Mouse (Mus musculus) left cerebral cortex, adult 11 months (tissue): ENCODE measurements around the gene Usf3.

ENCODE experiments used
- DNase-seq: peaks from one replicate; pipeline ENCODE4 v3.0.0; 2022; ENCODE audit warnings: low spot score

Usf3 gene

DNA sequence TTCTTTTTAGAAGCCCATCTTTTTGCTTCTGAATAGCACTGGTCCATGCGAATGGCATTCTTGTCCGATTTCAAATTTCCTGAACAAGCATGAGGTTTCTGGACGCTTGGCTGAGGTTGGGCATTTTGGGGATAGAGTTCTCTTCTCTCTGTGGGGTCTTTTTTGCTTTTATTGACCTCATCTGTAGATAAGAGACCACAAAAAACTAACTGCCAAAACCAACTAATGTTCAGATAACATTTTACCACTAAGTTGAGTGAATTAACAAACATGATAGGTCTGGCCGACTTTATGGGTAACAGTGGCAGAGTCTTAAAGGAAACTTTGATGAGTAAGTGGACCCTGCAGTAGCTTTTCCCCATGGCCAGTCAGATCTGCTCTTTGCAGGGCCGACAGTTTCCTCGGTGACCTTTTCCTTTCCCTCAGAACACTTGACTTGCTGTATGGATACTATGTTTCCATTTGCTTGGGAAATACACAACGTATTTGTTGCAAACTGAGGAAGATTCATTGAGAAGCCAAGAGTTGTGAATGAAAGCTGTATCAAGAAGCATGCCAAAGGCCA is 1.0 kb downstream of the Usf3 start:
- no peak for DNase-seq

DNA sequence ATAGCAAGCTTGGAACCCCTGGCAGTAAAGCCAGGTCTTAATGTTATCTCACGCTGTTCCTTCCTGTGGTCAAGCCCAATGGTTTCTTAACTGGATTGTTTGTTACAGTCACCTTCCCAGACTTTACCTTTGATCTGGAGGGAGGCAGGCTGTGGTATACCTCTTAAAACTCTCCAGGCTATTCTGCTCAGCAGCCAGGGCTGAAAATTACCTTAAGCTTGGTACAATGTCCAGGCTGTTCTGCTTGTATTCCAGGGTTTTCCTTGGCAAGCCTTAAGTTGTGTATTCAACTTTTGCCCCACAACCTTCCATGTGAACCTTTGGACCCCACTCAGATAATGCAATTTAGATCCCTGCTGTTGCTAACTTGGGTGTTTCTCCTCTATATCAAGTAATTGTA is 2.0 kb downstream of the Usf3 start:
- DNase-seq: no peak

DNA sequence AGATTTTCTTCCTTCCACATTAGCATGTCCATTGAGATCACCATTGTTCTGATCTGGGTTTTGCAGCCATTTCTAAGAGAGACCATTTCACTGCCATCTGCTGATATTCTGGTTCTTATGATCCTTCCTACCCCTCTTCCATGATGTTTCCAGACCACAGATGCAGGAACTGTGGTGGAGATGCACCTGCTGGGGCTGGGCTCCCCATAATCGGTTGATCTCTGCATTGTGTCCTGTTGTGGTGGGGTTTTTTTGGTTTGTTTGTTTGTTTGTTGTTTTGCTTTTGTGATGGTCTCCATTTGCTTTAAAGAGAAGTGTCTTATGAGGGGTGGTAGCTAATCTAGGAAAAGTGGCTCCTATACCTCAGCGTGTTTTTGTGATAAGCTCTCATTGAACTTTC is 3.5 kb downstream of the Usf3 start:
- DNase-seq: no peak

DNA sequence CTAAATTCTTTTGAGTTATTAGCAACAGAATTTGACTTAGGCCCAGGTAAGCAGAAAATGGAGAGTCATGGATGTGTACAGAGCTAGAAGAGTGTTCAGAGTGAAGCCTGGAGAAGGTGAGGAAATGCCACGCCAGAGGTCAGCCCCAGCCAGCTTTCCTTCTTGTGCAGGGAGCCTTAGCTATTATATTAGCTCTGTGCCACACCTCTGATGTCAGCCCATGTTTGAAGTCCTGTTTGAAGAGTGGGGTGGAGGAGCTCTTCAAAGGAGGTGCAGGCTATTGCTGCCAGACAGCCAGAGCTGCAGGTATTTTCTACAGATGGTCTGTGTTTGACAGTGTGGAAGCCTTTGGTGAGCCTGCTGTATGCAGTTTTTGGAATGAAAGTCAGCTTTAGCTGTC is 5.5 kb downstream of the Usf3 start:
- no peak for DNase-seq

DNA sequence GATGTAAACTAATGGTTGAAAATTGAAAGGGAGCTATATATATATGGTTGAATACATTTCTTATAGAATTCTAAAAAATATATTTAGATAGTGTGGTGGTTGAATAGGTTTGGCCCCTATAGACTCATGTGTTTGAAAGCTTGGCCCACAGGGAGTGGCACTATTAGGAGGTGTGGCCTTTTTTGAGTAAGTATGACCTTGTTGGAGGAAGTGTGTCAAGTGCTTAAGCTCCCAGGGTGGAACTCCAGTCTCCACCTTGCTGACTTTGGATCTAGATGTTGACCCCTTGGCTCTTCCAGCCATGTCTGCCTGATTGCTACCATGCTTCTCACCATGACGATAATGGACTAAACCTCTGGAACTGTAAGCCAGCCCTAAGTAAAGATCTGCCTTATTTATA is 9.6 kb downstream of the Usf3 start:
- DNase-seq: no peak

DNA sequence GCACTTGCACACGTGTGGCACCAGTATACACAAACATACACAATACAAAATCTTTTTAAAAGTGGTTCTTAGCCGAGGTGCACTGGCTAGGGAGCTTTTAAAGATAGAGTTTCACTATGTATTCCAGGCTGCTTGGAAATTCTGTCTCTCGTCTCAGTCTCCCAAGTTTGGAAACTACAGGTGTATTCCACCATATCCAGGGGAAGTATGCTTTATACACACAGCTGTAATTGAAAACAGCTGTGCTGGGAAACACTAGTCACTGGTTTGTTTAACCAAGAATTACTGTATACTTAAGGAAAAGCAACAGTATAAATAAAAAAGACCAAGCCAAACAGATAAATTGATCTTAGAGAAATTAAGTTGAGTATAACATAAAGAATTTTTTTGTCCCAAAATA is 11.7 kb downstream of the Usf3 start:
- DNase-seq: no peak

DNA sequence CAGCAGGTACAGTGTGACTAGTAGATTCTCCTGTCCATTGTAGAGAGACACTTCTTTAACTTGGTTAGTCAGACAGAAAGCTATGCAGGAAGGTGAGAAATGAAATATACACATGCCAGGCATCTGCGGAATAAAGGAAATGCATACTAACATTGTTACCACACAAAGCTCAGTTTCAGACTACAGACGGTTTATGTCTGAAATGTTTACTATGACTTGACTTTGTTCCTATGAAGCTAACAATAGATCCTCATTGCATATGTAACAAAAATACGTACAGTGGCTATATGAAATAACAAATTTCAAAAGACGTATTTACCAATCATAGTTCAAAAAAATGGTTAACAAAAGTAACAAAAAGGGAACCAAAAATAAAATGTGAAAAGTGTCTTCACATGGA is 14.1 kb downstream of the Usf3 start:
- no peak for DNase-seq

DNA sequence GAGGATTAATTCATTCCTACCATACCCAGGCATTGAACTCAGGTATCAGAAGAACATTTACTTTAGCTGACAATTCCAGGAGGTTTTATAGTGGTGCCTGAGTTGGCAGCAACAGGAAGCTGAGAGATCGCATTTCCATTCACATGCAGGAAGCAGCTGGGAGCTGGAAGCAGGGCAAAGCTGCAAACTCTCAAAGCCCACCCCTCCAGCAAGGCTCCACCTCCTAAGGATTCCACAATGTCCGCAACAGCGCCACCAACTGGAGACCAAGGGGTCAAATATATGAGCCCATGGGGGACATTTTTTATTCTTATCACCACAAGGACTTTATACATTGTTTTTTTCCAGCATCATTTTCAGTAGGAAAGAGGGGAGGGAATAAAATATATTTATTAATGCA is 15.7 kb downstream of the Usf3 start:
- no peak for DNase-seq

DNA sequence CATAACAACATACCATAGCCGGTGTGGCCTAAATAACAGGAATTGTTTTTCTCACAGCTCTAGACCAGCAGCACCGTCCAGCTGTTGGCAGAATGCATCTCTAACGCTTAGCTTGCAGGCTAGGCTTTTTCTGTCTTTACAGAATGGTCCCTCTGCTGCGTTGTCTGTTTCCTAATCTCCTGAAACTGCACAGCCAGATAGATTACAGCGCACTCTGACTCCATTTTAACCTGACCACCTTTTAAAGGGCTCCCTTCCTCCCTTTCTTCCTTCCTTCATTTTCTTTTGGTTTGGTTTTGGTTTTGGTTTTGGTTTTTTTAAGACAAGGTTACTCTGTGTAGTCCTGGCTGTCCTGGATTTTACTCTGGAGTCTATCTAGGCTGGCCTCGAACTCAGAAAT is 17.0 kb downstream of the Usf3 start:
- DNase-seq: no peak

DNA sequence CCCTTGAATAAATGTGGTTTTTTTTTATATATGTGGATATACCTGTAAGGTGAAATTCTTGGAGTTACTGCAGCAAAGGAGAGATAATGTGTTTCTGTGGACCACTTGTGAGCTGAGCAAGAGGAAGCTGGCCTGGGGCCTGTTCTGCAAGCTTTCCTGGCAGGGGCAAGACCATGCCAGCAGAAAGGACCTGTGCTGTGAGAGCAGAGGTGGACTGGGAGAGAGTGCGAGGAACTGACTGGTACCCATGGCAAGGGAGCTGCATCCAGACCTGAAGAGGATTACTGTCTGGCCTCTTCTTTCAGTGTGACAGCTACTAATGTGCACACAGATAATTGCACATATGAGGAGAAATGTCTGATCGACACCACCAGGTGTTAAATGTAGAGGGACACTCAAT is 17.9 kb downstream of the Usf3 start:
- DNase-seq: no peak

DNA sequence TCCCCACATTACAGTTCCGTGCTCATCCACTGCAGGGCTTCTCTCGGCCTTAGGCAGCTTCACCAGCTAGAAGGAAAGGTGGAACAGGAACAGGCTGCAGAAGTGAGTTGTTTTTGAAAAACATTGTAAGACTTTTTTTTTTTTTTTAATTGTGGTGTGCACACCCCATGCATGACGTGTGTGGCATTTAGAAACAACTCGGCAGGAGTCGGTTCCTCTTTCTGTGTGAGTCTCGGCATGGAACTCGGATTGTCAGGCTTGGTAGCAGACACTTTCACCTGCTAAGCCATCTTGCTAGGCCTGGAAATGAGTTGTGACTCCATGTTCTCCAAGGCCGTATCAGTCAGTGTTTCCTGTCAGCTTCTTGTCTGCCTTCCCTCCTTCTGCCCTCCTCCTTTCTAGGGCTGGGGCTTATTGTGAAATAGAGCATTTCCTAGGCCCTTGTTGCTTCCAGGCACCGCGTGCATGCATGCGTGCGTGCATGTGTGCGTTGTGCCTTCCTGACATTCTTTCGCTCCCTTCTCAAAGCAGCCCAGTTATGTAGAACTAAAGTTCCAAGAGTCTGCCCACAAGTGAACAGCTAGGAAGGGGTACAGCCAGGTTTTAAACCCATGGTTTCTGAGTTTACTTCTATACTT is 26.1 kb downstream of the Usf3 start:
- no peak for DNase-seq

DNA sequence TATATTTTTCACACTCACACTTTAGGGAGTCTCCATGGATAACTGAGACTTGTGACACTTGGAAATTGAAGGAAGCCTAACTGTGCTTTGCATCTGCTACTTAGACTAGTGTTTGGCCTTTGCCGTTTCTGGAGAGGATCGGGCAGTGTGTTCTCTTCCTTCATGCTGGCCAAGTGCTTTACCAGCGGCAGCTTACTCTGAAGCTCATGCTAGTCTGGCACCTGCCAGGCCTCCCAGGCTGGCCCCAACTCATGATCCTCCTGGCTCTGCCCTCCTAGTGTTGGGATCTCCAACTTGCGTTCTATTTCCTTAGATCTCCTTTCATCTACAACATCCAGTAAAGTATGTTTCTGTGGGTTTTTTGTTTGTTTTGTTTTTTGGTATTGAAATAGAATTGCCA is 27.1 kb downstream of the Usf3 start:
- DNase-seq: no peak

DNA sequence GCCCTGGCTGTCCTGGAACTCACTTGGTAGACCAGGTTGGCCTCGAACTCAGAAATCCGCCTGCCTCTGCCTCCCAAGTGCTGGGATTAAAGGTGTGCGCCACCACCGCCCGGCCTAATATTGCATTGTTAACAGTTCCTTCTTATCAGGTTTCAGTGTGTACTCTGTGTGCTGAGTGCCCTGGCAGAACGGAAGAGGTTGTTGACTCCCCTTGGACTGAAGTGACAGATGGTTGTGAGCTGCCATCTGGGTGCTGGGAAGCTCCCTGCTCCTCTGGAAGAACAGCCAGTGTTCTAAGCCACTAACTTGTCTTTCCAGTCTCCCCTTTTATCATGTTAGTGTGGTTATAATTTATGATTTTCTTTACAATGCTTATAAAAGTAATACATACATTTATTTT is 31.3 kb downstream of the Usf3 start:
- DNase-seq: no peak

DNA sequence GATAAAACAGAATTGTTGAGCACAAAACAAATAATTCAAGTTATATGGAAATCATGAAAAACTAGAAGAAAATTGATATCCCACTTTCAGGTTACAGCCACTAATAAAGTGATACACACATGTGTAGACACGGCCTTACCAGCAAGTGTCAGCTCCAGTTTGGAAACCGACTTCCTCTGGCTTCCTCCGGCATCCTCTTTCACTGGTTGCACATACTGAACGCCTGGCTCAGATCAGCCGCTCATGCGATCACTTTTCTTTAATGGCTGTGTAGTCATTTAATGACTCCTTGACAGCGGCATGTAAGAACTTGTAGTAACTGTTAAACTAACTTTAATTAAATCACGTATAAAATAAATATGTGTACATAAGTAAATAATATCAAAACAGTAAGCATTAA is 32.9 kb downstream of the Usf3 start:
- DNase-seq: no peak

DNA sequence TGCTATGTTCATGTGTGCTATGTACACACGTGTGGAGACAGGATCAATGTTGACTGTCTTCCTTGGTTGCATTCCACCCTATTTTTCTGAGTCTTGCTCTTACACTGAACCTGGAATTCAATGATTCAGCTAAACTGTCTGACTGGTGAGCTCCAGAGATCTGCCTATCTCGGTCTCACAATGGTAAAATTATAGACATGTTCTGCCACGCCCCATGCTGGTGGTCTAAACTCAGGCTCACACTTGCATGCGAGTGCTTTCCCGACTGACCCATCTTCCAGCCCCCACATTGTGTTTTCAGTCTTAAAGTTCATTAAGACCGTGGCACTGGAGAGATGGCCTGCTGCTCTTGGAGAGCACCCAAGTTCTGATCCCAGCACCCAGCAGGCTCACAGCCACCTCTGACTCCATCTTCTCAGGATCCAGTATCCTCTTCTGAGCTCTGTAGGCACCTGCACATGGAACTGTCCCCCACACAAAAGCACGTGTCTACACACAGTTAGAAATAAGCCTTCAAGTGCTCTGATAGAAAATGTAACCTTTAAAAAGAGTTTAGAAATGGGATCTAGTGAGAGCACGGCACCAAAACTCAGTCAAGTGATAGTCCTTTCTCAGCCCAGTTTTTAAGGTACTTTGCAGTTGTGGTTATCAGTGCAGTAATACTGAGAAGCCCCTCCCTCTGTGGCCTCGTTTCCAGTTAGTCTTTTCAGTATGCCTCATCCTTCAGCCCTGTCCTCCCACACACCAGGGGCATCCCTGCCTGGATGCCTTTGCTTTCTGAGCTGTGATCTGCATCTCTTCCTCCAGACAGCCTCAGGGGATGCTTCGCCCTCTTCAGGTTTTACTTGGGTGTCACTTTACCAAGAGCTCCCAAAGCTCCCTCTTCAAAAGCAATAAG is 37.4 kb downstream of the Usf3 start:
- DNase-seq: no peak

DNA sequence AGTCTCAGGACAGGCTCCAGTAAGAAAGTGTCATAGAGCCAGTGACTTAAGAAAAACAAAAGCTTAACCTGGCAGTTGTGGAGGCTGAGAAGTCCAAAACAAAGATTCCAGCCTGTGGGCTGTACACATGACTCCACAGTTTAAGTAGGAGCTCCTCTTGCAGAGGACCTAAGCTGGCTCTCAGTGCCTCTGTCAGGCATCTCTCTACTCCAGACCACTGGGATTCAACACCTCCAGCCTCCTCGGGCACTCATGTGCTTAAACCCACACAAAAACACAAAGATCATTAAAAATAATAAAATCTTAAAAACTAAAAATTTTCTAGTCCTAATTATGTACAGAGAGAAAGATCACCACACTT is 38.0 kb downstream of the Usf3 start:
- DNase-seq: no peak

DNA sequence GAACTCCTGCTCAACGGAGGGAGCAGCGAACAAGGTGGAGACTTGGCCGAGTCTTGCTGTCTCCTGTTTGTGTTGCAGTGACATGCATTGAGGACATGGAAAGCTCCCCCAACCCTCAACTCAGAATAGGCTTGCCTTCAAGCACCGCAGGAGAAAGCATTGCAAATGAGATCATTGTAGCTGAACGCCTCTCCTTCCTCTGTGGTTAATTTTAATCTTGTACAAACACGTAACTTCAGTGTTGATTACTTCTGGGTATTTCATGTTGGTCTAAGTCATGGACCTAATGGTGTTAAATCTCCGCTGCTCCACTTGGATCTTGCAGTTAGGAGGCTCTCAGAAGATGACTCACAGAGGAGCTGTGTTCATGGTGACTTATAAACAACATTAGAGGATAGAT is 39.7 kb downstream of the Usf3 start:
- no peak for DNase-seq

DNA sequence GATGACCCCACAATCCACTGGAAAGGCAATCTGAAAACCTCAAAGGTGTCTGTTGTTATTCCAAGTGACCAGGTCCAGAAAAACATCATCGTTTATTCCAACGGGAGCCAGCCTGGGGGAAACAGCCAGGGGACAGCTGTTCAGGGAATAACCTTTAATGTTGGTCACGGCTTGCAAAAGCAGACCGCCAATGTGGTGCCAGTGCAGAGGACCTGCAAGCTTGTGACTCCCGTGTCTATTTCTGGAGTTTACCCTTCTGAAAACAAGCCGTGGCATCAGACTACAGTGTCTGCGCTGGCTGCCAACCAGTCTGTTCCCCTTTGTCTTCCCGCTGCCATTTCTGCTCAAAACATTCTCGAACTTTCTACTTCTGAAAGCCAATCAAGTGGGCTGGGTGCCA is 42.5 kb downstream of the Usf3 start:
- DNase-seq: no peak

DNA sequence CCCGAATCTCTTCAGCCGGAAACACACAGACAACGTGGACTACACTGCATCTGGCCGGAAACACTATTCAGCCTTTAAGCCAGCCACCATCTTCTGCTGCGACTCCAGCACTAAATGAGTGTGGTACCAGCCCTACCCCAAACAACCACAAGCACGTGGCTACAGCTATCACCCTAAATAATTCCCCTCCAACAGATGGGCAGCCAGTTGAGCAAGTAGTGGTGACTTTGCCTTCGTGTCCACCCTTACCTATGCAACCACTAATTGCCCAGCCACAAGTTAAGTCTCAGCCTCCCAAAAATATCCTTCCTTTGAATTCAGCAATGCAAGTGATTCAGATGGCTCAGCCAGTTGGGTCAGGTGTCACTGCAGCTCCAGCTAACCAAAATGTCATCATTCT is 43.4 kb downstream of the Usf3 start:
- no peak for DNase-seq

DNA sequence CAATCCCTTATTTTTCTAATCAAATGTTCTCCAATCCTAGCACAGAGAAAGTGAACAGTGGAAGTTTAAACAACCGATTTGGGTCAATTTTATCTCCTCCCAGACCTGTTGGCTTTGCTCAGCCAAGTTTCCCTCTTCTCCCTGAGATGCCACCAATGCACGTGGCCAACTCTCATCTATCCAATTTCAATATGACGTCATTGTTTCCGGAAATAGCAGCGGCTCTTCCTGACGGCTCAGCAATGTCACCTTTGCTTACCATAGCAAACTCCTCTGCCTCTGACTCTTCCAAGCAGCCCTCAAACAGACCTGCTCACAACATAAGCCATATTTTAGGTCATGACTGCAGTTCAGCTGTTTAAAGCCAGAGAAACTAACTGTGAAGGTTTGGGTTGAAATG is 48.4 kb downstream of the Usf3 start:
- no peak for DNase-seq

DNA sequence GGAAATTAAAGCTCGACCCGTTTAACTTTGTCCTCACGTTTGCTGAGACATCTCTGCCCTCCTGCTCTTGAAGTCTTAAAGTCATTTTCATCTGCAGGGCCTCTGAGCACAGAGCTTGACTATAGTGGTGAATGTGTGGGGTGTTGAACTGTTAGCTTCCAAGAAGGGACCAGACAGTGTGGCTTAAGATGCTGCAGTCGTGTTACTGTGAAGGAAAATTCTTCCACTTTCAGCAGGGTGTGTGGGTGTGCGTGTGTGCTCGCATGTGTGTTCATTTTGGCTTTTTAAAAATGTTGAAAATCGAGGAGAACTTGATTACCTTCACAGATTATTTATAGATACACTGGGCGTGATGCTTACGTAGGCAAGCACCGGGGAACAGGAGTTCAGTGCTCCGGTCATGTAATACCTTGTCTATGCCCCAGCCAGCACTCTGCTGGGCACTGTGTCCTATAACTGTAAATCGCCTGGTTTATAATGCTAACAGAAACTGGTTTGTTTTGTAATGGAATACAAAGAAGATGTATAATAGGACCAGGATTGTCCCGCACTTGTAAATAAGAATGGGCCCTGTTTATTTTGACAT is 53.8 kb downstream of the Usf3 start:
- DNase-seq: no peak

DNA sequence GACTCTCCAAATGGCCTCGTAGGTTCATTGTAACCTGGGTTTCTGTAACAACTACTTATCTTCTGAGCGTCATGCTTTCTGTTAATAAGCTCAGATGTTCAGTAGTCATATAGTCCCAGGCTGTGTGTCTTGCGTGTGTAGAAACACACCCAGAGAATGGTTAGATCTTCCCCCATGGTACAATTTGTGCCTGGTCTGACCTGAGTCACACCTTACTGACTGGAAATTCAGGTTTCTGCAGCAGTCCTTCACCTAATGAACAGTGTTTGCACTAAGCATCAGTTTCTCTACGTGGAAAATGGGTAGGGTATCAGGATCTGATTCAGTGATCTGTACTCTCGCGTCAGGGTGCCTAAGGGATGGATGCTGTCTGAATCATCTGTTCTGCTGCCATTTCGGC is 60.0 kb downstream of the Usf3 start:
- DNase-seq: no peak

DNA sequence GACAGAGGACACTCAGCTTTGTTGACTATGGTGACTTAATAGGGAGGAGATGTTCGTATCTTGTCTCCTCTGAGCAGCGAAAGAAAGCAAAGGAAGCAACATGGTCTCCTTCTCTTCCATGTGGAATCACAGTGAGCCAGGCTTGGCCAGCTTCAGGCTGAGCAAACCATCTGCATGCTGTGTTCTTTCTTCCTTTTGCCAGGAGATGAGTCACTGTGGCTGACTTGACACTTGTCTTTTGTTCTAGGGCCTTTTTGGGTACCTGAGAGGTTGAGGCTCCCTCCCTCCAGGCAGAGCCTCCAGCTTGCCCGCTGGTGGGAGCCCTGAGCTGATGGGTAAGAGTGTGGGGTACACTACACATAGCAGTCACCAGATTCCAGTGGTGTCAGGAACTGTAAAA is 64.8 kb downstream of the Usf3 start:
- no peak for DNase-seq
